Mouse (Mus musculus) cerebellum, adult 2 months (tissue): Measurements from ENCODE around the gene Chat.

Source experiments
- CTCF ChIP-seq: fragments of 200-500 bp; IDR thresholded peaks from 2 replicates; pipeline ENCODE4 v1.5.1; 2011; ENCODE audit warnings: low read depth, mild to moderate bottlenecking, control low read depth, low read length, moderate library complexity, borderline replicate concordance; ENCODE audit not compliant: insufficient read depth
- POLR2A ChIP-seq: fragments of 200-500 bp; IDR thresholded peaks from 2 replicates; pipeline ENCODE4 v1.6.1; 2011; ENCODE audit warnings: low read length, control low read depth, borderline replicate concordance; ENCODE audit not compliant: insufficient read depth

DNA sequence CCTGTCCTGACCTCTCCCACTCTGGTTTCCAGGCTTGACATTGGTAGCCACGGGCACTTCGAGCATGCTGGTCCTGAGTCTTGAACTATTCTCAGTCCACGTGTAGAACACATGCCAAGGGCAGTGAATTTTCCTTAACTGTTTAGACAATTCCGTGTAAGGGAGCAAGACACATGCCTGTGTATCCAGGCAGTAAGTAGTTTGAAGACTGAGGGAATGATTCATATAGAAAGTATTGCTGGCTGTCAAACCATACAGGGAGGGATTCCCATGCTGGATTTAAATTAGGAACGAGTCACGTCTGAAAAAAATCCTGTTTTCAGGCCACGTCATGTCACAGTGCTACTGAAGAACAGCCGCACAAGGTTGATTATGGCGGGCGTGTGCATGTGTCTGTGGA lies 40.5 kb upstream of the Chat start:
- TF ChIP-seq CTCF (no peak), POLR2A (no peak)
